Mouse (Mus musculus): ENCODE results near the gene Ulk4. TPM values are rescaled to one million over a fixed set of nuclear protein-coding genes. Genes with fewer than 3 reads are reported as not detected.

The Ulk4 gene
- total RNA-seq, 2 experiments from 2014 or later: 0.25 to 2.8 TPM

DNA sequence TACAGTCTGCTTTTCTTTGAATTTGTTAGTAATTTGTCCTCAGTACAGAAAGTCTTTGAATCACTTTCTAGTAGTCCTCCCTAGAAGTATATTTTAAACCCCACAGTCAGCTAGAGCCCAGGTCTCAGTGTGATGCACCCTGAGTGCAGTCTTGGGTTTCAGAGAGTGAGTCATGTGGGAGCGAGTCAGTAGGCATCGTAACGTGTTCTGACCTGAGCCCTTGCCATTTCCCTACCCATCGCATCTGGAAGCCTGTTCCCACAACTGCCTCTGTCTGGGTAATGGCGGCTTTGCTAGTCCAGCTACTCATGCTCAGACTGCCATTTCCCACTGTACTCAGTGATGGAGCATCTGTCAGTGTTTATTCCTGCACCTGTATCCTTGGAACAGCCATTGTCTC, 318.9 kb downstream of the Ulk4 start:
- ATAC-seq (replicated peaks; ENCODE audit: poor library complexity): no peak

DNA sequence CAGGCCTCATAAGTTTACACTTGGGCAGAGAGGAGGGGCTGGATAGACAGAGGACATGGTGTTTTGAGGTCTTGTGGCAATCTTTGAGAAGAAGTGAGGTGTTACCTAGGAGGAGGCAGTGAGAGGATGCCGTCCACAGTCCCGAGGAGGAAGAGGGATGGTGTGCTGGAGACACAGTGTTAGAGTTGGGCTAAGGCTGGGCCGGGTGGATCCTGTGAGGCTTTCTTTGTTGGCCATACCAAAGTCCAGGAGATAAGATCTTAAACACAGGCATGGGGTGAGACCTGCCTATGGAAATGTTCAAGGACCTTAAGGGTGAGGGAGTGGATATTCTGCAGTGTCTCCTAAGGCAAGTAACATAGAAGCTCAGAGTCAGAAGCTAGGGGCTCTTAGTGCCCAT, 325.1 kb downstream of the Ulk4 start:
- no peak for ATAC-seq (replicated peaks; ENCODE audit: poor library complexity)

DNA sequence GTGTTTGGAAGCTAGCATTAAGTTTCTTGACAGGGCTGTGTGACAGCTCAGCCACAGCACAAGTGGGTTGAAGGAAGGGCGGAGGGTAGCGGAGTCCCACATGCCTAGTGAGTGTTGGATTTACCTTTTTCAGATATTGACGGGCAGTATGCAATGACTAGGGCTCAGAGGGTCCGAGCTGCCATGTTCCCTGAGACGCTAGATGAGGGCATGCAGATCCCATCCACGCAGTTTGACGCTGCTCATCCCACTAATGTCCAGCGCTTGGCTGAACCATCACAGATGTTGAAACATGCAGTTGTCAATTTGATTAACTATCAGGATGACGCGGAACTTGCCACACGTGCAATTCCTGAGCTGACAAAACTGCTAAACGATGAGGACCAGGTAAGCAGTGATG, 326.2 kb downstream of the Ulk4 start:
- ATAC-seq (replicated peaks; ENCODE audit: poor library complexity): no peak

DNA sequence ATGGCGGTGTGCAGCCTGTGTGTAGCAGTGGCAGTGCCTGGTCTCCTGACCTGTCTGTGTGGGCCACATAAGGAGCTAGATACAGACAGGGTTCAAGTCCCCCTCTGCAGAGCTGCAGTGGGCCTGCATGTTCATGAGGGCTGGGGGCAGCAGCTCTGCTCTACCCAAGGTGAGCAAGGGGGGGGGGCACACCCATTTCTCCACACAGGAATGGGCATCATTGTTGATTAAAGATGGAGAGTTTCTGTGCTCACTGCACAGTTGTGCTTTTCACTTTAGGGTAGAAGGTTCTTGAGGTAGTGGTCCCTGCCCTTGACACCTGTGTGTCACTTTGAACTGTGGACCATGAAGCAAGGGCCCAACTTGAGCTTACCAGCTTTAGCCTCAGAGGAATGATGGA, 328.2 kb downstream of the Ulk4 start:
- no peak for ATAC-seq (replicated peaks; ENCODE audit: poor library complexity)

DNA sequence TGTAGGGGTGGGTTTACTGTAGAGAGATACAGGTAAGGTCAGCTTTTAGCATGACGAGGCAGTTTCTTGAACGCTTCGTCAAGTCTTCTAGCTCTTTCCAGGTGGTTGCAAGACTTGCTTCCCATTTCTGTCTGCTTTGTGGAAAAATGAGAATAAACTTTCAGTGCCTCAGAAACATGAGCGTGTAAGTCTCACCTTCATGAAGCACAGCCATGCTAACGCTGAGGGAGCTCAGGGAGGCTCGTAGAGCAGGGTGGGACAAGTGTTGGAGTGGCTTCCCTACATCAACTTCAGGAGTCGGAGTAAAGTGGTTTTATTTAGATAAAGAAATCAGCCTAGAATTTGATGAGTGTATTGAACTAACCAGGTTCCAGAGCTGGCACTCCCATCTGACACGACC, 330.9 kb downstream of the Ulk4 start:
- ATAC-seq (replicated peaks; ENCODE audit: poor library complexity): no peak

DNA sequence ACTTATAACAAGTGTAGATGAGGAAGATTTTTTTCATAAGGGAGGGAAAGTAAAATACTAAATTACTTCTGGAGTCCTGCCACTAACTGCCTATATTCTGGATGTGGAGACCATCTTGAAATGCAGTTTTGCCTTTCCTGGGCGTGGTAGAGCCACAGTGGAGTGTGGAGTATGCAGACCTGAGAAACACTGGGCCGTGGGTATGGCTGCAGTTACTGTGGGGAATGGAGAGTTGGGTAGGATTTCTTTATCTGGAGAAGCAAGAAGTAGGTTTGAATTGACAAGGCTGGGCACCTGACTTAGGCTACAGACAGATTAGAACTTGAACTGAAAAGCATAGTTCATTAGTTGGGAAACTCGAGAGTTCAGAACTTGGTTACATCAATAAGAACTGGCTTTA, 332.8 kb downstream of the Ulk4 start:
- peak; percentile 51 for ATAC-seq (replicated peaks; ENCODE audit: poor library complexity)

DNA sequence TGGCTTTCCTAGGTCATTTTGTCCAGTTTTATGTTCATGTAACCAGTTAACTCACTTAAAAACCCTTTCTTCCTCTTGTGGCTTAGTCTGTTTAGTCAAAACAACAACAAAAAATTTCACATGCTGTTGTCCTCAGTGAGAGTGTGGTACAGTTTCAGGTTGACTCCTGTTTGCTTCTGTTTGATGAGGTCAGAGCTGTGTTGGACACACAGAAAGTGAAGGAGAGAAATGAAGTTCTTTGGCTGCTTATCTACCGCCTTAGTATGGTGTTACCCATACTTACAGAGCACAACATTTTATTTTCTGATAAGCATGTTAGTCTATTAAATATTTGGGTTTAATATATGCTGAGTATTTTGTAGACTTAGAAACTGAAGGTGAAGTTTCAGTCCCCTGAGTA, 333.2 kb downstream of the Ulk4 start:
- ATAC-seq (replicated peaks; ENCODE audit: poor library complexity): peak; percentile 54

DNA sequence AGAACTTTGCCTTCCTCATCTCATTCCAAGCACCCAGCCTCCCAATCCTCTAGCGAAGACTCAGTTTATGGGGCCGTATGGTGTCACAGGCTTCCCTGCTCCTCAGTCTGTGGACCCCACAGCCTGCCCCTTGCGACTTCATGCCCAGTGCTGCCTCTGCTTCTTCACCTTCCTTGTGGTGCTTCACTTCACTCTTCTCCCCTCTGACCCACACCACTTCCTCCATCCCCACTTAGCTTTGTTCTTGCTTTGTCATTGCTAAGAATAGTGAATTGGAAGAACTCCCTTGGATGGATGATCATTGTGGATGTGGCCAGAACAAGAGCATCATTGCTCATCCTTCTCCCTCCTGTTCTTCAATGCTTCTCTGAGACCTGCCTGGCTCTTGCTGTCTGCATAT, 336.1 kb downstream of the Ulk4 start:
- ATAC-seq (replicated peaks; ENCODE audit: poor library complexity): 0 out of 2 replicates have a peak, but pooled peaks have one; percentile 13

DNA sequence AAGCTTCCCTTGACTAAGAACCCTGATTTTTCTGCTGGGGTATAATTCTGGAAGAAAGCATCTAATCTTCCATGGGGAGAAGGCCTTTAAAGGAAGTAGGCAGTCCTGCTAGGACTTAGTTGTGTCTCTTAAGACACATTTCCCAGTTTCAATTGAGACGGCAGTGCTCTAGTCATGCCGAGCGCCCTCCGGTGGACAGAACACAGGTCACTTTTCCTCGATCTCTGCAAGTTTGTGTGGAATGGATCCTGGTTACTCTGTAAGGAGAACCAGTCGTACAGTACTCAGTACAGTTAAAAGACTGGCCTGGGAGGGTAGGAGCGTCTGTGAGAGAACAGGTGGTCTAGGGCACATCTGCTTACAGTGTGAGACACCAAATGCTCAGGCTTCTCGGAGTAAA, 340.6 kb downstream of the Ulk4 start:
- peak; percentile 33 for ATAC-seq (replicated peaks; ENCODE audit: poor library complexity)

DNA sequence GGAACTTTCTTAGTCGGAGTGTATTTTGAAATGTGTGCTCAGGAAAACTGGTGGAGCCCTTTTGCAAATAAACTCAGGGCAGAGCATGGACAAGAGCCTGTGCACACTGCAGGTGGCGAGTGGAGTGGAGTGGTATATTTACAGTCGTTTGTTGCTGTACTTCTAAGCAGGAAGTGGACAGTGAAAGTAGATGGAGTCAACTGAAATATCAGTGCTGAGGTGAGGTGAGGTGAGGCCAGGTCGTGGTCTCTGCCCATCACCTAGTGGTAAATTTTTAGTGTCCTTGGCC, 341.4 kb downstream of the Ulk4 start:
- no peak for ATAC-seq (replicated peaks; ENCODE audit: poor library complexity)

DNA sequence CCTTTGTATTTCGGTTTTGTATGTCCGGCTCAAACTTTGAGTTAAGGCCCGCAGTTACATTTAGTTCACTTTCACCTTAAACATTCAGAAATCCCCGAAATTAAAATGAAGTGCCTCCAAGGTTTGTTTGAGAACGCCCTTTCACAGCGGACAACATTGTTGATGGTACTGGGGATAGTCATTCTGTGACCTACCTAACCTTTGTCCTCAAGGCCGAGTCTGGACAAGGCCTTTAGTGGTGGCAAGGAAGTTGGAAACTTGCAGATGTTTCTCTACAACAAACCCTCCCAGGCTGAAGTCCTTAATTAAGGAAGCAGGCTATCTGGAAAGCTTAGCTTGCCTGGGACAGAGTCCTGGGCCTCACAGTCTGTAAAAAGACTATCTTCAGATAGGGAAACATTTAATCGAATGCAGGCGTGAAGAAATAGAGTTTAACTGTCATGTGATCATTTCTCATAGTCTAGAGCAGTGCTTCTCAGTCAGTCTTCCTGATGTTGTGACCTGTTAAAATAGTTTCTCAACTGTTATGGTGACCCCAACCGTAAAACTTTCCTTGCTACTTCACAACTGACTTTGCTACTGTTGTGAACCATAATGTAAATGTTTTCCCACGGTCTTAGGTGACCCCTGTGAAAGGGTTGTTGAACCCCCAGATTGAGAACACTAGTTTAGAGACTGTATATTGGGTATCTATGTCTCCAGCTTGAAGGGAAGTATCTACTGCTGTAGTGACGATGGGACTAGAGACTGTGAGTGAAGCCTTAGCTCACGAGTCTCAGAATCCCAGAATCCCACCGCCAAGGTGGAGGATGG, 342.0 kb downstream of the Ulk4 start:
- ATAC-seq (replicated peaks; ENCODE audit: poor library complexity): peak; percentile 8; the same call in 1 of the 2 replicates

DNA sequence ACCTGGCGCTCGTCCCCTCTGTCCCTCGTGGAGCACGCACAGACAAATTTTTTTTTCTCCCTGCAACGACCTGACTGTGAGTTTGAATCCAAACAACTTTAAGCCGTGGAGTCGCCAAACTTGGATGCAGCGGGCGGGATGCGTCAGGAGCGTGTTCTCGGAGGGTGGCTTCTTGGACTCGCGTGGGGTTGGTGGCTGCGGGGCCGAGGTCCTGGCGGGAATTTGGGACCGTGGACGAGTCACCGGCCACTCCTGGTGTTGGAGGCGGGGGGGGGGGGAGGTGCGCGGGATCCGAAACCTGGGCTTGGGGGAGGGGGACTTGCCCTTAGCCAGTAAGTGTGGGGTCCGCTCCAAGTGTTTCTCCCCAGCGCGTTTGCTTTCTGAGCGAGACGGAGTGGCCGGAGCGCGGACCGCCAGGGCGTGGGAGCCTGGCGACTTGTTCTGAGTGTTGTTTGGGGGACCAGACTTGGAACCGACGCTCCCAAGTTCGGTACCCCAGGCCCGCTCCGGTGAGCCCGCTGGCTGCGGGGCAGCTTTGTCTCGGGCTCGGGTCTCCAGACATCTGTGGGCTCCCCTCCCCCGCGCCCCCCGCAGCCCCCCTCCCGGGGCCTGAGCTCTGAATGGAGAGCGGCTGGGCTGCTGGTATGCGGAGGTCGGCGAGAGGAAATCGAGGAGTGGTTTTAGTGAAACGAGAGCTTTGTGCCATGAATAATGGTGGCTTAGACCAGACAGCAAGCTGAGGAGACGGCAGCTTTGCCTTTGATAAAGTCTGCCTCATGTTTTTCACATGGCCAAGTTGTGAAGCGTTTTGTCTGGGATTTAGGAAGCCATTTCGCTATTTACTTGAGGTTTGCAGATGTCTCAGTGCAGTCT, 342.9 kb downstream of the Ulk4 start:
- ATAC-seq (replicated peaks; ENCODE audit: poor library complexity): no peak

DNA sequence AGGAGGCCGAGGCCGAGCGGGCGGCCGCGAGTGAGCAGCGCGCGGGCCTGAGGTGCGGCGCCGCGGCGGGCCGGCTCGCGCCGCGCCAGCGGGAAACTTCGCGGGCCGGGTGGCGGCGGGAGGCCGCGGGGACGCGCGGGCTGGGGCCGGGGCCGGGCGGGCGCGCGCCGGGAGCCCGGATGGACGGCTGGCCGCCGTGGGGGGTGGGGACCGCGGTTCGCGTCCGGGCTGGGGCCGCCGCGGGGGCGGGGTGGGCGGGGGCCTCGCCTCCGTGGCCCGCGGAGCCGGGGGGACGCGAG, 343.5 kb downstream of the Ulk4 start:
- peak; percentile 9 for ATAC-seq (replicated peaks; ENCODE audit: poor library complexity)

DNA sequence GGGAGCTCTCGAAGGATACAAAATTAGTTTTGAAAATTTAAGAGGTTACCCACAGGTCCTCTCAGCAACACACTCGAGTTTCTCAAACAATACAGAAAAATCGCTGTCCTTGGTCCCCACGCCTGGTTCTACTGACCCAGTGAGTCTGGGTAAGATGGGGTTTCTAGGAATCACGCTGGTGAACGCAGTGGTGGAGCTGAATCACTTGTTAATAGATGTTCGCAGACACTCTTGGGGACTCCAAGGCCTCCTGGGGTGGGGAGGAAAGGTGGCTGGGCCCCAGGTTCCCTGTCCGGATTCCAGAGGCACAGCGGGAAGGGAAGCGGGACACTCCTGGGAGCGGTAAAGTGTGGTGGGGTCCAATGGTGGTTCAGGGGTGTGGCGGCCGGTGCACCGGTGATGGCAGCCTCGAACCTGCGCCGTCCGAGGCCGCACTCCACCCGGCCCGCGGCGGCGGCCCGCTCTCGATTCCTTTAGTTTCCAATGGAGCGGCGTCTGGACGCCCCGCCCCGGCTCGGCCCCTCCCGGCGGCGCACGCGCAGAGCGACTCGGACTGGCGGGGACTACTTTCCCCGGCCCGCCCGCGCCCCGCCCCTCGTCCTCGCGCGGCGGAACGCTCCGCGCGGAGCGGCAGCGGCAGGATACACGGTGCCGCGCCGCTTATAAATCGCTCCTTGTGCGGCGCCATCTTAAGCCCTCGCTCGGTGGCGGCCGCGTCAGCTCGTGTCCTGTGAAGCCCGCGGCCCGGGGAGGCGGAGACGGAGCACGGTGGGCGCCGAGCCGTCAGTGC, 344.0 kb downstream of the Ulk4 start:
- ATAC-seq (replicated peaks; ENCODE audit: poor library complexity): peak; percentile 84

DNA sequence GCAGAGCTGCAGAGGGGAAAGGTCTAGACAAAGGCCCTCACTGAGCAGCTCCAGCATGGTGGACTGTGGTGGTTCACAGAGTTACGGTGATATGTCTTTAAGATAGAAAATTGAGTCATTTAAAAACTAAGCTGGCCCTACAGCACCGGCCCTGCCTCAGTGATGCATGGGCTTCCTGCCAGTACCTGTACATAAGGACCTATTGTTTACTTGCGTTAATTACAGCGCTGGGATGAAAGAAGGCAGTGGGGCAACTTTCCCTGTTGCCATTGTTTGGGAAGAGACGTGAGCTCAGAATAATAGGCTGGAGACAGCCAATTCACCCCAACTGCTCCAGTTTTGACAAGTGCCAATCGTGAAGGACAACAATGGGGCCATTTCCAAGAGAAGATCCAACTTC, 344.6 kb downstream of the Ulk4 start:
- ATAC-seq (replicated peaks; ENCODE audit: poor library complexity): no peak

DNA sequence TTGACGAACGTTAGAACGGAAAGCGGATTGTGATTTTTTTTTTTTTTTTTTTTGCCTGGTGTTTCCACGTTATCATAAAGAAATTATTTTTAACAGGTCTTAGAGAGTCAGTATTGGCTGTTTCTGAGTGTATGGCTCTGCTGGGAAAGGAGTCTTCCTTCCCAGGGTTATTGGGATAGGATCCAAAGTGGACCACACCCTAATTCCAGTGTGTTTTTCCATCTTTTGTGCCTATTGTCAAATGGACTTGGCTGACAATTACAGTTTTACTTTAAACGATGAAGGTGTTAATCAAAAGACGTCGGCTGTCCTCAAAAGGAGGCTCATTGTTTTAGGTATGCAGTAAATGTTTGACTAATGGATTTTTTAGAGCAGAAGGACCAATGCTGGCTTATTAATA, 346.2 kb downstream of the Ulk4 start:
- ATAC-seq (replicated peaks; ENCODE audit: poor library complexity): no peak

DNA sequence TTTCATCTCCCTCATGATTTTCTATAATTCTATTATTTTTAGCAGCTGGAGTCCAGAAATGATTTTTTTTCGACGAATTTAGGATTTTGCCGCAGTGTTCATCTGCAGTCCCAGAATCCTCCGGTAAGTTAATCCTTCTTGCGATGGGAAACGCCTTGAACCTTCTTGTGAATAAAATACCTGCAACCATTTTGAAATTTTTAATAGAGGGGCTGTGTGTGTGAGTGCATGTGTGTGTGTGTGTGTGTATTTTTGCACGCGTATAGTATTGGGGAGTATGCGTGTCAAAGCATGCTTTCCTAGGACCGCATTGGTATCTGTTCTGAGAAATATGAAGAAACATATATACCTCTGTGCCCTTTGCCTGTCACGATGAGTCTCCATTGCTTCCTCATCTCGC, 347.0 kb downstream of the Ulk4 start:
- ATAC-seq (replicated peaks; ENCODE audit: poor library complexity): no peak

DNA sequence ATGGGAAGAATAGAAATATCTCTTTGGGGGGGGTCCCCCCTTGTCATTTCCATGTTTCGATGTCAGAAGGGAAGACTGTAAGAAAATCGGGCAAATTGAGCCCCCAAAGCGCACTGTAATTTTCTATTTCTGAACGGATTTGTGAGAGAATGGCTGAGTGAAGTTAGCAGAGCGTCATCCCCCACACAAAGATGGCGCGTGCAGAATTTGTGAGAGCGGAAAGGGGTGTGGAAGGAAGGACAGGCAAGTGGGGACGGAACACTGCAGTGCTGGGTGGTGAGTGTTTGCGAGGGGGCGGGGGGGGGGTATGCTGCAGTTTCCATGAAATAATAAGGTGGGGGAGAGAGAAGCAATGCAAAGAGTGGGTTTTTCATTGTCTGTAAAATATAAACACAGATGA, 347.9 kb downstream of the Ulk4 start, which contains the start of gene Ctnnb1:
TSS of gene Ctnnb1 (plus strand) at position 136 of the 400 bp plus-strand sequence.
- ATAC-seq (replicated peaks; ENCODE audit: poor library complexity): no peak

DNA sequence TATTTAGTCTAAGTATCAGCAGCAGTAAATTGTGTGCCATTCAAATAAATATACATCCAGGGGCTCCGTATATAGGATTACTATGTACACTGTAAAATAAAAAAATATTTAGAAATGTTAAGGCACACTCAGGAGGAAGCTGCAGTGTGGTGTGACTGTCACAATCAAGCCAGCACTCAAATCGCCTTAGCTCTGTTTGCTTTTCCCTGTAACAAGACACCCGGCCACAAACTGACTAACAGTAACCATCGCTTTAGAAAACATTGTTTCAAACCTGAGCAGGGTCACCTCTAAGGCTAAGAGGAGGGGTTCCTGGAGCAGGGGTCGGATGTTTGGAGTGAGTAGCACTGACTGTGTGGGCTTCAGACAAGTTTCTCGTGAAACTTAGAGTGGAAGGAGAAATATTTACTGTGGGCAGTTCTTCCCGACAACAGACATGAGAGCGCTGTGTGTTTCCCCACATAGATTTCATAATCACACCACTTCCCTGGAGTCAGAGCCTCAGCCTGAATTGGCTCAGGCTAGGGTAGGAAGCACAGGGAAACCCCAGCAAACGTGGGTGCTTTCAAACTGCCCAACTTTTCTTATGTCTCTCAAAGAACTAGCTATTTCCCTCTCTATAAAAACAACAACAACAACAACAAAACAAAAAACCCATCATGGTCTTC, 349.9 kb downstream of the Ulk4 start:
- ATAC-seq (replicated peaks; ENCODE audit: poor library complexity): peak; percentile 79

DNA sequence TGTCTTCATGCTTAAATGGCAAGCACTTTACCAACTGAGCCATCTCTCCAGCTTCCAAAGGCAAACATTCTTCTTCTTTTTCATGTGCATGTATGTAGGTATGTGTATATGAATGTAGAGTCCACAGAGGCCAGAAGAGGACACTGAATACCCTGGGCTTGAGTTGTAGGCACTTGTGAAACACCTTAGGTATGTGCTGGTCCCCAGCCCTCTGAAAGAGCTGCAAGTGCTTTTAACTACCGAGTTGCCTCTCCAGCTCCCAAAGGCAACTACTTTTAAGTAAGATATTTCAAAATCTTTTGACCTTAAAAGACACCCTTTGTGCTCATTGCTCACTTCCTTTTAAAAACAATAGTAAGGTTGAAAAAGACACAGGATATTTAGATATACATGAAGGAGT, 350.9 kb downstream of the Ulk4 start:
- no peak for ATAC-seq (replicated peaks; ENCODE audit: poor library complexity)

DNA sequence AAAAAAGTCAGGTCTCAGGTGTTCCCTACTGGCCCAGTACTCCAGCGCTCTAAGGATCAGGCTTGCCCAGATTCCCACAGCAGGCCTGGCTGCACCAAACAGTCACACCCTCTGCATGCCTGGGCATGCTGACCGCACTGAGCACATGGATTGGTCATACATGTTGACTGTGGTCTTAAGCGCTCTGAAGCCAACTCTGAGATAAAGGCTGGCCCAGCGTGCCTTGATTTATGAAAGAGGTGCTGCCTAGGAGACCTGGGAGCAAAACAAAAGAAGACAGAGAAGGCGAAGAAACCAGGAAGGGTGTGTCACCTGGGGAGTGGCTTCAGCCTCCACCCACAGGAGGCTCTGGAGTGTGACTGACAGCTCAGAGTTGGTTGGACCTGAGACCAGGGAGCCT, 357.9 kb downstream of the Ulk4 start:
- peak; percentile 45; the same call in 1 of the 2 replicates for ATAC-seq (replicated peaks; ENCODE audit: poor library complexity)

All from megakaryocyte progenitor cell, adult 5-6 weeks (primary cell).